Mouse (Mus musculus) heart, embryonic 11.5 days (tissue): ENCODE measurements around the gene Tlx3. TPM values are rescaled to one million over a fixed set of nuclear protein-coding genes. Genes with fewer than 3 reads are reported as not detected.

Experiments used
- ATAC-seq: fragments of 200-750 bp; cut with Nextera tagmentation; replicated peaks from 2 replicates; pipeline ENCODE4 v1.8.0; 2017; ENCODE audit warnings: moderate library complexity; ENCODE audit not compliant: insufficient number of reproducible peaks, low FRiP score, low TSS enrichment
- H3K27ac ChIP-seq: fragments of 300-500 bp; sonication (generic); 2 replicates; pipeline ENCODE4 v1.5.1; 2014; ENCODE audit warnings: mild to moderate bottlenecking, low read depth, low read length
- H3K27me3 ChIP-seq: fragments of 300-500 bp; sonication (generic); 2 replicates; pipeline ENCODE4 v1.6.1; 2014; ENCODE audit warnings: mild to moderate bottlenecking, low read length, mixed read lengths; ENCODE audit not compliant: control insufficient read depth, insufficient read depth
- H3K36me3 ChIP-seq: fragments of 300-500 bp; sonication (generic); 2 replicates; pipeline ENCODE4 v1.6.1; 2014; ENCODE audit warnings: mild to moderate bottlenecking, low read length, moderate library complexity, mixed read lengths; ENCODE audit not compliant: control insufficient read depth, insufficient read depth
- H3K4me1 ChIP-seq: fragments of 300-500 bp; sonication (generic); 2 replicates; pipeline ENCODE4 v1.6.1; 2014; ENCODE audit warnings: low read length; ENCODE audit not compliant: control insufficient read depth, insufficient read depth
- H3K4me2 ChIP-seq: fragments of 300-500 bp; sonication (generic); 2 replicates; pipeline ENCODE4 v1.6.1; 2014; ENCODE audit warnings: mild to moderate bottlenecking, moderate library complexity
- H3K4me3 ChIP-seq: fragments of 300-500 bp; sonication (generic); 2 replicates; pipeline ENCODE4 v1.5.1; 2014; ENCODE audit warnings: low read depth, low read length
- H3K9ac ChIP-seq: fragments of 300-500 bp; sonication (generic); 2 replicates; pipeline ENCODE4 v1.6.1; 2014; ENCODE audit warnings: mild to moderate bottlenecking, low read depth, low read length, moderate library complexity
- H3K9me3 ChIP-seq: fragments of 300-500 bp; sonication (generic); replicated peaks from 2 replicates; pipeline ENCODE4 v1.6.1; 2016; ENCODE audit warnings: low read length; ENCODE audit not compliant: control insufficient read depth
- WGBS: fragments of 180-500 bp; shearing (Covaris S2); extraction: QIAGEN DNeasy Blood & Tissue Kit; methylation state at CpG from one replicate; pipeline ENCODE4 v1.1.7; 2014; ENCODE audit not compliant: insufficient replicate concordance; 5-methylcytosine and 5-hydroxymethylcytosine counted together
- polyA plus RNA-seq: library from polyadenylated mRNA; unstranded; fragments of >200 nt; fragmentation: Nextera tagmentation; extraction: Ambion mirVana; gene quantifications from 2 replicates; pipeline ENCODE4 v1.2.1, GENCODE M21; 2014

Gene Tlx3
- polyA plus RNA-seq, 1 experiment from 2014 or later = not detected

- Histone ChIP-seq H3K27ac (no peak overlapping the region), H3K4me2 (no peak overlapping the region), H3K4me1 (no peaks in the 10 kb centered on the region), H3K27me3 (peaks cover 72% of the 10 kb centered on the region), H3K4me3 (no peak overlapping the region), H3K9ac (no peak overlapping the region), H3K36me3 (no peaks in the 10 kb centered on the region), H3K9me3 (peaks cover 3% of the 10 kb centered on the region; the same call in 1 of the 2 replicates)
- ATAC-seq = no peak
- 18% methylated on average over 7 of the region's 7 CpGs for WGBS
Measured at GRCm38 (mm10) chr11:33195061-33195460, 8.3 kb downstream of the Tlx3 start.

- H3K36me3 ChIP-seq = no peaks in the 10 kb centered on the region
- no peaks in the 10 kb centered on the region for H3K4me1 ChIP-seq
- peaks cover 3% of the 10 kb centered on the region; the same call in 1 of the 2 replicates for H3K9me3 ChIP-seq
- no peak for ATAC-seq
- no peak overlapping the region for H3K27ac ChIP-seq
- WGBS = 2% methylated on average over 11 of the region's 12 CpGs
- H3K27me3 ChIP-seq = peaks cover 63% of the 10 kb centered on the region
- no peak overlapping the region for H3K9ac ChIP-seq
- H3K4me3 ChIP-seq = no peak overlapping the region
- peak overlapping the region; percentile 20; the same call in 1 of the 2 replicates for H3K4me2 ChIP-seq
Measured at GRCm38 (mm10) chr11:33193695-33194094, 9.7 kb downstream of the Tlx3 start.

- 74% methylated on average over 3 of the region's 3 CpGs for WGBS
- Histone ChIP-seq H3K9me3 (no peaks in the 10 kb centered on the region), H3K4me1 (peaks cover 4% of the 10 kb centered on the region; the same call in 1 of the 2 replicates), H3K36me3 (no peaks in the 10 kb centered on the region), H3K4me2 (no peak overlapping the region), H3K4me3 (no peak overlapping the region), H3K9ac (no peak overlapping the region), H3K27ac (no peak overlapping the region), H3K27me3 (peaks cover 31% of the 10 kb centered on the region)
- no peak for ATAC-seq
Measured at GRCm38 (mm10) chr11:33181804-33182203, 21.6 kb downstream of the Tlx3 start.

- ATAC-seq = no peak
- H3K9me3 ChIP-seq = no peaks in the 10 kb centered on the region
- H3K36me3 ChIP-seq = no peaks in the 10 kb centered on the region
- H3K4me1 ChIP-seq = peaks cover 4% of the 10 kb centered on the region; the same call in 1 of the 2 replicates
- H3K27ac ChIP-seq = no peak overlapping the region
- 0 out of 2 replicates have a peak overlapping the region, but pooled peaks have one; percentile 6 for H3K9ac ChIP-seq
- peaks cover 31% of the 10 kb centered on the region for H3K27me3 ChIP-seq
- H3K4me2 ChIP-seq = peak overlapping the region; percentile 66
- WGBS = 1% methylated on average over 18 of the region's 18 CpGs
- H3K4me3 ChIP-seq = peak overlapping the region; percentile 33
Measured at GRCm38 (mm10) chr11:33180701-33181116, 22.7 kb downstream of the Tlx3 start.

- Histone ChIP-seq H3K36me3 (no peaks in the 10 kb centered on the region), H3K9ac (no peak overlapping the region), H3K9me3 (no peaks in the 10 kb centered on the region), H3K4me2 (no peak overlapping the region), H3K4me3 (no peak overlapping the region), H3K27ac (no peak overlapping the region), H3K27me3 (peaks cover 31% of the 10 kb centered on the region), H3K4me1 (peaks cover 4% of the 10 kb centered on the region; the same call in 1 of the 2 replicates)
- 70% methylated on average over 1 of the region's 1 CpGs for WGBS
- no peak for ATAC-seq
Measured at GRCm38 (mm10) chr11:33179802-33180201, 23.6 kb downstream of the Tlx3 start.

GRCm38 (mm10) chr11:33176525-33177245 lies 26.7 kb downstream of the Tlx3 start:
- H3K9ac ChIP-seq = no peak overlapping the region
- no peak overlapping the region for H3K4me3 ChIP-seq
- 30% methylated on average over 20 of the region's 20 CpGs for WGBS
- no peak overlapping the region for H3K27ac ChIP-seq
- no peak overlapping the region for H3K4me2 ChIP-seq
- peaks cover 31% of the 10 kb centered on the region for H3K27me3 ChIP-seq
- no peak for ATAC-seq
- H3K9me3 ChIP-seq = no peaks in the 10 kb centered on the region
- no peaks in the 10 kb centered on the region for H3K36me3 ChIP-seq
- peaks cover 4% of the 10 kb centered on the region; the same call in 1 of the 2 replicates for H3K4me1 ChIP-seq

- H3K9me3 ChIP-seq = no peaks in the 10 kb centered on the region
- no peak overlapping the region for H3K27ac ChIP-seq
- H3K4me3 ChIP-seq = no peak overlapping the region
- no peak for ATAC-seq
- WGBS = 62% methylated on average over 2 of the region's 3 CpGs
- no peak overlapping the region for H3K9ac ChIP-seq
- no peaks in the 10 kb centered on the region for H3K36me3 ChIP-seq
- peaks cover 25% of the 10 kb centered on the region for H3K27me3 ChIP-seq
- H3K4me2 ChIP-seq = no peak overlapping the region
- H3K4me1 ChIP-seq = peaks cover 4% of the 10 kb centered on the region; the same call in 1 of the 2 replicates
Measured at GRCm38 (mm10) chr11:33175768-33176167, 27.6 kb downstream of the Tlx3 start.

- Histone ChIP-seq H3K4me3 (no peak overlapping the region), H3K4me1 (no peaks in the 10 kb centered on the region), H3K27ac (no peak overlapping the region), H3K9ac (no peak overlapping the region), H3K9me3 (no peaks in the 10 kb centered on the region), H3K27me3 (peaks cover 2% of the 10 kb centered on the region; the same call in 1 of the 2 replicates), H3K36me3 (no peaks in the 10 kb centered on the region), H3K4me2 (no peak overlapping the region)
- WGBS = 17% methylated on average over 9 of the region's 9 CpGs
- no peak for ATAC-seq
Measured at GRCm38 (mm10) chr11:33170489-33170888, 32.9 kb downstream of the Tlx3 start.
